Mouse (Mus musculus) embryonic facial prominence, embryonic 11.5 days (tissue): ENCODE results near the gene Plekha7. TPM values are rescaled to one million over a fixed set of nuclear protein-coding genes. Genes with fewer than 3 reads are reported as not detected.

Experiments used
- ATAC-seq: fragments of 200-750 bp; cut with Nextera tagmentation; replicated peaks from 2 replicates; pipeline ENCODE4 v1.8.0; 2017; ENCODE audit warnings: low read depth; ENCODE audit not compliant: insufficient number of reproducible peaks, low FRiP score, low TSS enrichment
- DNase-seq: peaks from one replicate; pipeline ENCODE4 v3.0.0-alpha.2; 2015; ENCODE audit warnings: low spot score
- H3K27ac ChIP-seq: fragments of 300-500 bp; sonication (generic); replicated peaks from 2 replicates; pipeline ENCODE4 v1.5.1; 2014; ENCODE audit warnings: mild to moderate bottlenecking, low read depth, low read length, control low read depth
- H3K27me3 ChIP-seq: fragments of 300-500 bp; sonication (generic); 2 replicates; pipeline ENCODE4 v1.6.1; 2014; ENCODE audit warnings: mild to moderate bottlenecking, low read length, moderate library complexity, mixed read lengths; ENCODE audit not compliant: control insufficient read depth, insufficient read depth
- H3K36me3 ChIP-seq: fragments of 300-500 bp; sonication (generic); replicated peaks from 2 replicates; pipeline ENCODE4 v1.6.1; 2014; ENCODE audit warnings: low read depth, mild to moderate bottlenecking, low read length, moderate library complexity, mixed read lengths; ENCODE audit not compliant: control insufficient read depth, insufficient read depth
- H3K4me1 ChIP-seq: fragments of 300-500 bp; sonication (generic); 2 replicates; pipeline ENCODE4 v1.6.1; 2014; ENCODE audit warnings: low read length, mixed read lengths; ENCODE audit not compliant: control insufficient read depth, insufficient read depth
- H3K4me2 ChIP-seq: fragments of 300-500 bp; sonication (generic); 2 replicates; pipeline ENCODE4 v1.6.1; 2014; ENCODE audit warnings: low read depth, mild to moderate bottlenecking, control low read depth, low read length, moderate library complexity
- H3K4me3 ChIP-seq: fragments of 300-500 bp; sonication (generic); 2 replicates; pipeline ENCODE4 v1.5.1; 2014; ENCODE audit warnings: low read depth, low read length, control low read depth
- H3K9ac ChIP-seq: fragments of 300-500 bp; sonication (generic); replicated peaks from 2 replicates; pipeline ENCODE4 v1.6.1; 2014; ENCODE audit warnings: mild to moderate bottlenecking, control low read depth, low read length
- H3K9me3 ChIP-seq: fragments of 300-500 bp; sonication (generic); replicated peaks from 2 replicates; pipeline ENCODE4 v1.6.1; 2016; ENCODE audit warnings: mild to moderate bottlenecking, low read length, inconsistent platforms, mixed read lengths; ENCODE audit not compliant: control insufficient read depth
- WGBS: fragments of 180-500 bp; shearing (Covaris S2); extraction: QIAGEN DNeasy Blood & Tissue Kit; methylation state at CpG from one replicate; pipeline ENCODE4 v1.1.7; 2014; 5-methylcytosine and 5-hydroxymethylcytosine counted together
- polyA plus RNA-seq: library from polyadenylated mRNA; unstranded; fragments of >200 nt; fragmentation: Nextera tagmentation; extraction: Ambion mirVana; gene quantifications from 2 replicates; pipeline ENCODE4 v1.2.1, GENCODE M21; 2014

The Plekha7 gene
- polyA plus RNA-seq, 1 experiment from 2014 or later: 3.6 TPM

- H3K27me3 ChIP-seq: no peaks in the 10 kb centered on the region
- no peak overlapping the region for H3K4me3 ChIP-seq
- H3K4me1 ChIP-seq: no peaks in the 10 kb centered on the region; the same call in 1 of the 2 replicates
- H3K4me2 ChIP-seq: no peak overlapping the region
- H3K9ac ChIP-seq: no peak overlapping the region
- ATAC-seq: no peak
- no peaks in the 10 kb centered on the region for H3K36me3 ChIP-seq
- whole genome bisulfite sequencing: 72% methylated on average over 6 of the region's 6 CpGs
- no peak overlapping the region for H3K27ac ChIP-seq
- DNase-seq: no peak
- H3K9me3 ChIP-seq: no peaks in the 10 kb centered on the region; the same call in 1 of the 2 replicates
These were observed 35.1 kb downstream of the Plekha7 start for GRCm38 (mm10) chr7:116273111-116273510.

DNA sequence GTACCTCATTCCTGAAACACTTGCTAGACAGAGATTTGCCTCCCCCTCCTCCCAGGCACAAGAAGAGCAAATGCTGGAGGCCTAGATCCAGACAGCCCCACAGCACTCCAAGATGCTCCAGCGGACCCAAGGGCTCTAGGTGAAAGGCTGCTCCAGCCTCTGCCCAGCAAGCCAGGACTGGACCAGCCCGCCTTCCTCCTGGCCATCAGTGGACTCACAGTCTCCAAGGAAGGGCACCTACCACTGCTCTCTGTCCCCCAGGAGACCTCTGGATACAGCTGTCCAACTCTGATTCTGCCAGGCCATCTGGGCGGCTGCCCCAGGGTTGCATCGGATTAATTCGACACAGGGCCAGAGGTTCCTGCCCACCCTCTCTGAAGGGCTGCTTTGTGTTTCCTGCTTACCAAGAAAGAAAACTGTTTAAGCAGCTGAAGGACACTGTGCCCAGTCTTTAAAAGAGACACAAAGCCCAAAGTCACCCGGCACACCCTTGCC is 38.6 kb downstream of the Plekha7 start:
- H3K9me3 ChIP-seq: no peaks in the 10 kb centered on the region; the same call in 1 of the 2 replicates
- WGBS: 42% methylated on average over 6 of the region's 6 CpGs
- no peak overlapping the region for H3K4me3 ChIP-seq
- H3K4me1 ChIP-seq: no peaks in the 10 kb centered on the region; the same call in 1 of the 2 replicates
- ATAC-seq: no peak
- no peaks in the 10 kb centered on the region for H3K27me3 ChIP-seq
- H3K4me2 ChIP-seq: no peak overlapping the region
- H3K27ac ChIP-seq: no peak overlapping the region
- H3K36me3 ChIP-seq: no peaks in the 10 kb centered on the region
- no peak for DNase-seq
- H3K9ac ChIP-seq: no peak overlapping the region

DNA sequence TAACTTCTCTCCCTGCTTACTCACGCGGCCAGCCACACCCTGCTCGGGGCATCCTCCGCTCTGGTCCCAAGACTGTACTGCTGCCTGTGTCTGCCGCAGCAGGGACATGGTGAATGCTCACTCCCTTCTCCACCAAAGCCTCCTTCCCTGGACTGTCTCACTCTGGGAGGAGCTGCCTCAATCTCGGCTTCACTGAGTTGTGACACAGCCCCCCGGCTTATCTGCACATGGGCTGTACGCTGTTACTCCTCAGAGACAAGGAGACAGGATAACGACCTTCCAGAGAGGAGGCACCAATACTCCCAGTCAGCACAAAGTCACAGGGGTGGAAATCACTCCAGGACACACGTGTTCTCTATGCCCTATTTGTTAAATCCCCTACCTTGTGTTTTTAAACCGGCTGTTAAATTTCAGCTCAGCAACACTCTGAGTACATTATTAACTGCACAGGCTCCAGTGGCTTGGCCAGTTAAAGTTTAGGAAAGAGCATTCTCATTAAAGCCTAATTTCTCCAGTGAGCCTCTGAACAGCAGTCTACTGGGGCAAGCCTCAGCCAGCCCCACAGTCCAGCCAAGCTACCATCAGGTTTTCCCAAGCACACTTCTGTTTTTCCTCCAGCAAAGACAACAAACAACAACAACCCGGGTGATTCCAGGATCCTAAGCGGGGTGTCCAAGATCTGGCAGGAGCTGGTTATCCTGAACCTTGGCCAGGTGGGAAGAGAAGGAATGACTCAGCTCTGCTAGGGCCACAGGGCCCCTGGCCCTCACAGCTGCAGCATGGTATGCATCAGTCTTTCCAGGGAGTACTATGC is 39.9 kb downstream of the Plekha7 start:
- Histone ChIP-seq H3K27ac (no peak overlapping the region), H3K27me3 (no peaks in the 10 kb centered on the region), H3K9ac (no peak overlapping the region), H3K4me2 (no peak overlapping the region), H3K36me3 (no peaks in the 10 kb centered on the region), H3K9me3 (no peaks in the 10 kb centered on the region; the same call in 1 of the 2 replicates), H3K4me3 (no peak overlapping the region), H3K4me1 (no peaks in the 10 kb centered on the region; the same call in 1 of the 2 replicates)
- DNase-seq (no peak), ATAC-seq (no peak)
- whole genome bisulfite sequencing: 61% methylated on average over 13 of the region's 13 CpGs

DNA sequence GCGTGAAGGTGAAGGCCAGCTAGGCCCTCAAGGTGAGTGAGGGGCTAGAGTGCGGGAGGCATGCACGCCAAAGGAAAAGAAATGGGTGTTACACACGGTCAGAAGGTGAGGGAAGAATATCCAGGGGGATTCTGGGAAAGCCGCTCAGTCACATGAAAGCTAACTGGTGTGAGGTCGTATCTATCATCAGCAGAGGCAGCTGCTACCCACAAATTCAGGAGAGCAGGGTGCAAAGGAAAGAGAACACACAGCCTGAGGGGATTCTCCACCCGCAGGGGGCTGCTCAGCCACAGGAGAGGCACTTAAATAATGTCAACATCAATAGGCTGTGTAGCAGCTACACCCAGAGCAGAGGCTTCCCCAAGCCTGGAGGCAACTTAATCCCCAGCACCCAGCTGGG is 44.9 kb downstream of the Plekha7 start:
- H3K9me3 ChIP-seq: no peaks in the 10 kb centered on the region
- no peak for ATAC-seq
- H3K36me3 ChIP-seq: no peaks in the 10 kb centered on the region
- no peak overlapping the region for H3K27ac ChIP-seq
- H3K4me3 ChIP-seq: no peak overlapping the region
- WGBS: 47% methylated on average over 7 of the region's 7 CpGs
- H3K9ac ChIP-seq: no peak overlapping the region
- no peak overlapping the region for H3K4me2 ChIP-seq
- no peak for DNase-seq
- no peaks in the 10 kb centered on the region for H3K27me3 ChIP-seq
- no peaks in the 10 kb centered on the region for H3K4me1 ChIP-seq

GRCm38 (mm10) chr7:116262508-116262907 is 45.7 kb downstream of the Plekha7 start:
- H3K27me3 ChIP-seq: no peaks in the 10 kb centered on the region
- no peak overlapping the region for H3K4me2 ChIP-seq
- H3K4me3 ChIP-seq: no peak overlapping the region
- 33% methylated on average over 2 of the region's 2 CpGs for WGBS
- H3K27ac ChIP-seq: no peak overlapping the region
- no peak for DNase-seq
- no peak for ATAC-seq
- H3K9me3 ChIP-seq: no peaks in the 10 kb centered on the region
- no peaks in the 10 kb centered on the region for H3K36me3 ChIP-seq
- no peak overlapping the region for H3K9ac ChIP-seq
- H3K4me1 ChIP-seq: no peaks in the 10 kb centered on the region

DNA sequence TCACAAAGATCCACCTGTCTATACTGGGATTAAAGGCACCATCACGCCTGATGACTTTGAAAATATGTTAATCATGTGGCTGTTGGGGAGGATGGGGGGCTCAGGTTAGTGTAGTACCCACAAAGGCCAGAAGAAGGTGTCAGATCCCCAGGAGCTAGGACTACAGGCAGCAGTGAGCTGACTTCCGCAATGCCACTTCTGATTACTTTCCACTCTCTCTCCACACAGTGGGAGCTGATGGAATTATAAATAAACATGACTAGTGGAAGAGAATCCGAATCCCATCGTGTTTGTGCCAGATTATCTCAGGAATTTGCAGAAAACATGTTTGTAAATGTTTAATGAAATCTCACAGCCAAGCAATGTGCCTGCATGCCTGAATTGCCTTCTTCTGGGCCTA is 46.1 kb downstream of the Plekha7 start:
- no peaks in the 10 kb centered on the region for H3K27me3 ChIP-seq
- WGBS: 33% methylated on average over 4 of the region's 4 CpGs
- no peak overlapping the region for H3K4me2 ChIP-seq
- no peaks in the 10 kb centered on the region for H3K4me1 ChIP-seq
- H3K9ac ChIP-seq: no peak overlapping the region
- no peaks in the 10 kb centered on the region for H3K36me3 ChIP-seq
- DNase-seq (no peak), ATAC-seq (no peak)
- no peaks in the 10 kb centered on the region for H3K9me3 ChIP-seq
- H3K4me3 ChIP-seq: no peak overlapping the region
- no peak overlapping the region for H3K27ac ChIP-seq

DNA sequence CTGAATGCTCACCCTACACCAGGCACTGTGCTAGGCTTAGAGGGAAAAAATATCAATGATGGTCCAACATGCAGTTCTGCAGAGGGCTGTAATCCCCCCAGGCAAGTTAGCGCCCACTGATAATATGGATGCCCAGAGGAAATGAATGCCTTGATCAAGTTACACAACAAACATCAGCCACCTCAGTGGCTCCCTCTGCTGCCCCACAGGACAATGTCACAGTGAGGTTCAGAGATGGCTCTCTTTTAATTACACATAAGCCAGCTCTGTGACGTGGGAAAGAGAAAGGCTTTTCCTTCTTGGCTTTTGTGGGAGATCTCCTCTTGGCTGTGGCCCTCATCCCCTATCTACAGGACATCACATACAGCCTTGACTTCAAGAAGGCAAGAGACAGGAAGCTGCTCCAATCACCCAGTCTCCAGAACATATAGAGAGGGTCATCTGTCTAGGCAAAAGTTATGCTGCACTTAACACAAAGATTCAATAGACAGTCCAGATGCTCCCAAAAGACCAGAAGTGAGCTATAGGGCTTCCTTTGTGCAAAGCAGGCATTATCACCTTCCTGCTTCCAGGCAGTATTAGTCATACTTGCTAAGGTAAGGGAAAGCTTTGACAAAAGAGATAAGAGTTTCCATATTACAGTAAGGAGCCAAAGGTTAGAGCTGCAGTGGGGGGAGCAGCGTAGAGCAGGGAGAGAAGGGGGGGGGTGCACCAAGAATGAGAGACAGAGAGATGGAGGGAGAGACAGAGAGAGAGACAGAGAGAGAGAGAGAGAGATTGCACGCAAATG is 47.2 kb downstream of the Plekha7 start:
- no peaks in the 10 kb centered on the region for H3K4me1 ChIP-seq
- no peaks in the 10 kb centered on the region for H3K36me3 ChIP-seq
- WGBS: 76% methylated on average over 4 of the region's 4 CpGs
- no peak overlapping the region for H3K4me2 ChIP-seq
- H3K4me3 ChIP-seq: no peak overlapping the region
- ATAC-seq (no peak), DNase-seq (no peak)
- H3K27me3 ChIP-seq: no peaks in the 10 kb centered on the region
- no peak overlapping the region for H3K9ac ChIP-seq
- no peak overlapping the region for H3K27ac ChIP-seq
- no peaks in the 10 kb centered on the region for H3K9me3 ChIP-seq
